Mouse (Mus musculus) kidney, embryonic 16.5 days (tissue): Measurements from ENCODE around the gene Map3k4. TPM values are rescaled to one million over a fixed set of nuclear protein-coding genes. Genes with fewer than 3 reads are reported as not detected.

Experiments used
- ATAC-seq: fragments of 200-750 bp; cut with Nextera tagmentation; 2 replicates; pipeline ENCODE4 v1.8.0; 2017; ENCODE audit warnings: moderate TSS enrichment; ENCODE audit not compliant: low FRiP score, low TSS enrichment
- H3K27ac ChIP-seq: fragments of 300-500 bp; sonication (generic); 2 replicates; pipeline ENCODE4 v1.5.1; 2014; ENCODE audit warnings: low read length
- H3K27me3 ChIP-seq: fragments of 300-500 bp; sonication (generic); 2 replicates; pipeline ENCODE4 v1.6.1; 2014; ENCODE audit warnings: low read length, control low read depth, mixed read lengths; ENCODE audit not compliant: insufficient read depth
- H3K36me3 ChIP-seq: fragments of 300-500 bp; sonication (generic); 2 replicates; pipeline ENCODE4 v1.6.1; 2014; ENCODE audit warnings: low read length, control low read depth, mixed read lengths; ENCODE audit not compliant: insufficient read depth
- H3K4me1 ChIP-seq: fragments of 300-500 bp; sonication (generic); 2 replicates; pipeline ENCODE4 v1.6.1; 2014; ENCODE audit warnings: low read length, control low read depth, mixed read lengths; ENCODE audit not compliant: insufficient read depth
- H3K4me2 ChIP-seq: fragments of 300-500 bp; sonication (generic); replicated peaks from 2 replicates; pipeline ENCODE4 v1.6.1; 2014; ENCODE audit warnings: low read depth, low read length
- H3K4me3 ChIP-seq: fragments of 300-500 bp; sonication (generic); 2 replicates; pipeline ENCODE4 v1.5.1; 2014; ENCODE audit warnings: mild to moderate bottlenecking, low read length
- H3K9ac ChIP-seq: fragments of 300-500 bp; sonication (generic); replicated peaks from 2 replicates; pipeline ENCODE4 v1.6.1; 2014; ENCODE audit warnings: low read length
- H3K9me3 ChIP-seq: fragments of 300-500 bp; sonication (generic); 2 replicates; pipeline ENCODE4 v1.6.1; 2016; ENCODE audit warnings: low read length, control low read depth
- WGBS: fragments of 180-500 bp; shearing (Covaris S2); extraction: QIAGEN DNeasy Blood & Tissue Kit; methylation state at CpG from one replicate; pipeline ENCODE4 v1.1.7; 2014; 5-methylcytosine and 5-hydroxymethylcytosine counted together
- polyA plus RNA-seq: library from polyadenylated mRNA; unstranded; fragments of >200 nt; fragmentation: Nextera tagmentation; extraction: Ambion mirVana; gene quantifications from 2 replicates; pipeline ENCODE4 v1.2.1, GENCODE M21; 2015

Map3k4 gene
- polyA plus RNA-seq, 1 experiment from 2014 or later, result 36.0 TPM

DNA sequence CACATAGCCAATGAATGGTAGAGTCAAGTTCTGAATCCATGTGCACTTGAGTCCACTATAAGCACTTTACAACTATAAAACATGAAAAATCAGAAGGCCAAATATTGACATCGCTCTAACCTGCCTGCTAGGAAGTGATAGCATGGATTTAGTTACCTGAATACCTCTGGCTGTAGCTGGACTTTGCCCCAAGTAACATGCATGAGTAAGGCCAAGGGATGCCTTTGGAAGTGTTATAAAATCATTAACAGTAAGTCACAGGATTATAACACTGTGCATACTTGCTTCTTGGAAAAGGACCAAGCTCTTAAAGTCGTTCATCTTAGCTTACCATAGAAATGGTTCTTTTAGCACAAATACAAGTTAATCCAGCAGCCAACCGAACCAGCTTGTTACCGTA is 18.6 kb upstream of the Map3k4 start:
- H3K27ac ChIP-seq, result peak overlapping the region; percentile 39; the same call in 1 of the 2 replicates
- no peak overlapping the region for H3K9ac ChIP-seq
- no peaks in the 10 kb centered on the region for H3K4me1 ChIP-seq
- no peaks in the 10 kb centered on the region for H3K27me3 ChIP-seq
- no peaks in the 10 kb centered on the region for H3K36me3 ChIP-seq
- H3K9me3 ChIP-seq, result no peaks in the 10 kb centered on the region
- H3K4me3 ChIP-seq, result no peak overlapping the region
- H3K4me2 ChIP-seq, result no peak overlapping the region
- 64% methylated on average over 4 of the region's 4 CpGs for WGBS
- peak; percentile 82 for ATAC-seq

DNA sequence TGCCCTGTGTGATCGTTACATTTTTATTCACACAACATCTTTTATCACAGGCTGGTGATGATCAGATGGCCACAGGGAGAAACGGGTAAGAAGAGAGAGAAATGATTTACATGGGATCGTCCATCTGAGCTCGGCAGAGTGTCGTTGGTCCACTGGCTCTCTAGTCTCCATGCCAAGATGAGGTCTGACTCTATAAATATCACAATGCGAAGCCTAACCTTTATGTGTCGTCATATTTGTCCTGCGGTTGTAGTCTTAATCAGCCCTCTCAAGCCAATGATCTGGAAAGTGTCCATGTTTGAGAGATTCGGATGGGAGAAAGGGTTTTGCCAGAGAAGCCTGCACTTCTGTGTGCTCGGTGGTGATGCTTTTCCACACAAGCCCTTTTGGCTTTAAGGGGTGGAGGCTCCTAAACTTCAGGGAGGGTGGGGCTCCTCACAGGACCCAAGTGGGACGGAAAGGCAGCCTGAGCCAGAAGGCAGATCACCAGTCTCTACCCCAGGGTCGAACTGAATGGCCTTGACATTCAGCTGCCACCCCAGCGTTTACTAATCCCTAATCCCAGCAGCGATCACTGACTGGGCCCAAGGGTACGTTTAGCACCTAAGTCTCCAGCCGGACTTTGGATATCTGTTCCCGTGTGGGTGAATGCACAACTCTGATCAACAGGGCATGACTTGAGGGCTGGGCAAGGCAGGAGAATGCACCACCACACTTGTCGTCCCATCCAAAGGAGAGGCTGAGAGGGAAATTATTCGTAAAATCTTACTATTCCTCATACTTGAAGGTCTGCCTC is 17.7 kb upstream of the Map3k4 start:
- Histone ChIP-seq H3K36me3 (no peaks in the 10 kb centered on the region), H3K4me2 (no peak overlapping the region), H3K27ac (peak overlapping the region; percentile 65; the same call in 1 of the 2 replicates), H3K4me1 (no peaks in the 10 kb centered on the region), H3K27me3 (no peaks in the 10 kb centered on the region), H3K9ac (no peak overlapping the region), H3K9me3 (no peaks in the 10 kb centered on the region), H3K4me3 (no peak overlapping the region)
- peak; percentile 85 for ATAC-seq
- WGBS, result 69% methylated on average over 19 of the region's 19 CpGs

DNA sequence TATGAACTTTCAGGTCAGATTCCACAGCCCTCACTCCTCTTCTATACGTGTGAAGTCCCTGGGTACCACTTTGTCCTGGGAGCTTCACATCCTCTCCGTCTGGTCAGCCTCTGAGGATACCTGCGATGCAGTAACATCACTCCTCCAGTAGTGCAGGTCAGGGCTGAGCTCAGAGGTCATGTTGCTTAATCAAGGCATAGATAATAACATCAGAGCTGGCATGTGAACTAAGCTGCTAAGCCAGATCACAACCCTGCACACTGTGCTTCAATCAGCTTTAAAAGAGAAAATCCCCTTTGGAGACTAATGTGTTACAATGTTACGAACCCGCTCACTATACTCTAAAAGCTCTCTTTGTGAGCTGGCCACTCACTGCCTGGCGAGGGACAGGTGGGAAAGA is 16.5 kb upstream of the Map3k4 start:
- Histone ChIP-seq H3K36me3 (no peaks in the 10 kb centered on the region), H3K27me3 (no peaks in the 10 kb centered on the region), H3K9ac (no peak overlapping the region), H3K9me3 (no peaks in the 10 kb centered on the region), H3K4me3 (no peak overlapping the region), H3K4me2 (no peak overlapping the region), H3K4me1 (no peaks in the 10 kb centered on the region), H3K27ac (no peak overlapping the region)
- no peak for ATAC-seq
- 65% methylated on average over 6 of the region's 6 CpGs for WGBS

DNA sequence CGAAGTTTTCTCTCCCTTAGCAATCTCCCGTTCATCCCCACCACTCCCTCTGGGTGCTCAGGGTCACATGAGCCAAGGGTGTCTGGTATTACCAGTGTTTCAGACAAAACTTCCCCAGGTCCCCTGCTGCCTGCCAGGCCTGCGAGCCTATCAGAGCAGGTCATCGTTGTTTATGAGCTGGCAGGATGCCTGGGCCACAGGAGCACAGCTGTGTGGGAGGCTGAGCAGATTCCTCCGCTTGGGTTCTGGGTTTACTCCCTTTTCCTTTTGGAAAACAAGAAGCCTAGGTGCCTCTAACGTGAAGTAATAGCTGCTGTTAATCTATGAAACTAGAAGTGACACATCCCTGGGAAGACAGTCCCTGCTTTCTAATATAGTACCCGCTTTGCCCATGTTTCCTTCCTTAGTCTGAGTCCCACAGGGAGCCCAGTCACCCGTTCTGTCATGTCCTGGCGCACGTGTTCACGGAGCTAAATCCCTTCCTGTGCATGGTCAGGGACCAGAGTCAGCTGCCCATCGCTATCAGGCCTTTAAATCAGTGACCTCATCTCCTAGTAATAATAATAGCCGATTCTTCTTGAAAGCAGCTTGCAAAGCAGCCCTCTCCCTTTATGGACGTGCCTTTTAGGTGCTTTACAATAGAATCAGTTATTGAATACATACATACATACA is 9.4 kb upstream of the Map3k4 start:
- H3K9ac ChIP-seq, result 0 out of 2 replicates have a peak overlapping the region, but pooled peaks have one; percentile 5
- 6% methylated on average over 14 of the region's 14 CpGs for WGBS
- peak overlapping the region; percentile 30; the same call in 1 of the 2 replicates for H3K27ac ChIP-seq

DNA sequence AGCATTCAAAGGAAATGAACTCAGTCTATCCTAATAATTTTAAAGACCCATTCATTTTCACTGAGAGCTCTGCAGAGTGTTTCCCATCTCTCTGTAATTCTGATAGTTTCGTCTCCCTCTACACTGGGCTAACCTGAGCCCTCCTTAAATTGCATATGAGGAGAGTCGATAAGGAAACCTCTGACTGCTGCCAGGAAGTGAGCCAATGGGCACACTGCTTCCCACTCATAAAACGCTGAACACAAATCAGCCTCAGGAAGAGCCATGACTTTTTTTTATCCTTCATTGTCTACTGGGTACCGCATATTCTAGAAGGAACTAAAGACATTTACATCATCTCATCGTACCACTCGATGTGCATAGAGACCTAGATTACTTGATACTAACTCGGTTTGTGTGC is 1.2 kb upstream of the Map3k4 start:
- 85% methylated on average over 7 of the region's 7 CpGs for WGBS
- H3K27ac ChIP-seq, result no peak overlapping the region
- no peaks in the 10 kb centered on the region for H3K27me3 ChIP-seq
- H3K9ac ChIP-seq, result no peak overlapping the region
- peaks cover 26% of the 10 kb centered on the region for H3K4me1 ChIP-seq
- 0 out of 2 replicates have a peak overlapping the region, but pooled peaks have one; percentile 3 for H3K4me2 ChIP-seq
- H3K36me3 ChIP-seq, result no peaks in the 10 kb centered on the region
- no peak for ATAC-seq
- no peak overlapping the region for H3K4me3 ChIP-seq
- no peaks in the 10 kb centered on the region for H3K9me3 ChIP-seq

More for the DNA sequence above, 9.4 kb upstream of the Map3k4 start:
- peak; percentile 87 for ATAC-seq
- Histone ChIP-seq H3K4me3 (no peak overlapping the region), H3K9me3 (no peaks in the 10 kb centered on the region), H3K27me3 (no peaks in the 10 kb centered on the region), H3K4me1 (peaks cover 16% of the 10 kb centered on the region), H3K4me2 (peak overlapping the region; percentile 10; the same call in 1 of the 2 replicates), H3K36me3 (no peaks in the 10 kb centered on the region)

DNA sequence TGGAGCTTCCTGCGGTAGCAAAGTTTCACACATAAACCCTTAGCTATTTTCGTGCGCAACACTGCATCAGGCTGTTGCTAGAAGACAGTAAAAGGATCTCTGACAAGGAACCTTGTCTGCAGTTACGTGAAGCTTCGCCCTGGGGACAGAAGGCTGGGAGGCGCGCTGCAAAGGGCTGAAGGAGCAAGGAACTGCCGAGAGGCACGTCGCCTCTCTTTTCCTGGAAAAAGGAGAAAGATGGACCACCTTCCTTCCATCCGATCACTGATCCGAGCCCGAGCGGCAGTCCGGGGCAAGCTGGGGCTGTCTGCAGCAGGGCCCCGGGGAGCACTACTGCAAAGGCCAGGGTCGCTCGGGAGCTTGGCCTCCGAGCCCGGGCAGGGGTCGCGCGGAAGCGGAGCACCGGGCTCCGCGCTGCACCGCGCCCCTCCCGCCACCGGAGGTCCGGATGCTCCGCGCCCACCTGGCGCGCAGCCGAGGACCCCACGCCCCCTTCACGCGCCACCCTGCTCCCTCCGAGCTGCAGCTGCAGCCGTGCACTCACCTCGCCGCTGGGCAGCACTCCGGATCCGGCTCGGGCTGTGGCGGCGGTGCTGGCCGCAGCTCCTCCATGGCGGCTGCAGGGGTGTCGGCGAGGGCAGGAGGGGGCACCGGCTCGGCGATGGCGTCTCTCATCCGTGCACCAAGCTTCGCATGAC is 493 bp downstream of the Map3k4 start:
- Histone ChIP-seq H3K4me3 (peak overlapping the region; percentile 90), H3K9me3 (no peaks in the 10 kb centered on the region), H3K27me3 (no peaks in the 10 kb centered on the region), H3K27ac (peak overlapping the region; percentile 97), H3K9ac (peak overlapping the region; percentile 95), H3K36me3 (no peaks in the 10 kb centered on the region), H3K4me1 (peaks cover 28% of the 10 kb centered on the region), H3K4me2 (peak overlapping the region; percentile 83)
- ATAC-seq, result peak; percentile 85
- WGBS, result under 1% methylated on average over 57 of the region's 59 CpGs

DNA sequence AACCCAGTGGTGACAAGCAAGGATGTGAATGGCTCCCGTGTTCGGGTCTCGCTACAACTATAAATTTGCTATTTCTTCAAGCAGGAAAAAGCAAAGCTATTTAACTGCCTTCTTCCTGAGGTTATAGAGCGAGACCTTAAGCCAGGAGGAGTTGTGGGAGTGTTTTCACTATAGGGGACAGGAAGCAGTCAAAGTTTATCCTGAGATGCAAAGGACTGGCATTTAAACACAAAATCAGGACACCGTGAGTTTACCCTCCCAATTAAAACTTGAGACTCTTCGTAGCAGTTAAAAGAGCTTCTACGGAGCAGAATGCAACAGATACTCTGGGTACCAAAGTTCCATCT is 1.0 kb downstream of the Map3k4 start:
- H3K9ac ChIP-seq, result peak overlapping the region; percentile 95
- WGBS, result 1% methylated on average over 7 of the region's 7 CpGs
- peak overlapping the region; percentile 97 for H3K27ac ChIP-seq
- H3K4me3 ChIP-seq, result peak overlapping the region; percentile 90
- H3K27me3 ChIP-seq, result no peaks in the 10 kb centered on the region
- H3K4me2 ChIP-seq, result peak overlapping the region; percentile 83
- H3K9me3 ChIP-seq, result no peaks in the 10 kb centered on the region
- H3K36me3 ChIP-seq, result no peaks in the 10 kb centered on the region
- peaks cover 29% of the 10 kb centered on the region for H3K4me1 ChIP-seq
- no peak for ATAC-seq

DNA sequence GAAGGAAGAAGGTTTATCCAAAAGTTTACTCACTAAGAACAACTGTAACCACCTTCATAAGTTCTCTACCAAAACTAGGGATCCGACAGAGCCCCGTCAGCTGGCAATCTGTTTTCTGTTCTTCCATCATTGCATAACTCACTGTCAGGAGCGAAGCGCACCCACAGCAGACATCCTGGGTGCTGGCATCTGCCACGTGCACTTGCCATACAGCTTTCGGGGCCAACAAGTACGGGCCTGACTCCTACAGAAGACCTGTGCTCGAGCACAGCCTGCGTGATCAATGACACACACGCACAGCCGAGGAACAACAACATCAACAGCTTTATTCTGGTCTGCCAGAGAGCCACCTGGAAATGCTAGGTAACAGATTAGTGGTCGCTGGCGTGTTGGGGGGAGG is 2.3 kb downstream of the Map3k4 start:
- Histone ChIP-seq H3K4me3 (no peak overlapping the region), H3K27ac (no peak overlapping the region), H3K4me1 (peaks cover 27% of the 10 kb centered on the region), H3K9me3 (no peaks in the 10 kb centered on the region), H3K36me3 (no peaks in the 10 kb centered on the region), H3K4me2 (peak overlapping the region; percentile 18; the same call in 1 of the 2 replicates), H3K9ac (no peak overlapping the region), H3K27me3 (no peaks in the 10 kb centered on the region)
- ATAC-seq, result no peak
- WGBS, result 87% methylated on average over 13 of the region's 13 CpGs

DNA sequence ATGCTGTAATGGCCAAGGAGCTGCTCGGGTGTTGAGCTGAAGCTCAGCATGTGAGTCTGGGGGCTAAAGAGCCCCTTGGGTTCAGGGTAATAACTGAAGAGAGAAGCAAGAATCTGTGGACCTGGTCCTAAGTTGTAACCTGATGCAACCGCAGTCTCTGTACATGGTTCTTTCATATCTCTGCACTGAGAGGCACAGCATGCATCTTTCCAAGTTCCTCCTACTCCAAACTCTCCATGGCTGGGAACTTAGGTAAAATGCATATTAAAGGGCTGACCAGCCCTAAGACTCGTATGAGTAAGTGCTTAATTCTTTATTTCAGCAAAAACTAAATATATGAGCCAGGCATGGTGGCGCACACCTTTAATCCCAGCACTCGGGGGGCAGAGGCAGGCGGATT is 6.3 kb downstream of the Map3k4 start:
- ATAC-seq, result no peak

More for the DNA sequence above, 6.3 kb downstream of the Map3k4 start:
- Histone ChIP-seq H3K9ac (no peak overlapping the region), H3K27ac (no peak overlapping the region), H3K4me2 (no peak overlapping the region), H3K27me3 (no peaks in the 10 kb centered on the region), H3K36me3 (no peaks in the 10 kb centered on the region), H3K4me1 (peaks cover 36% of the 10 kb centered on the region), H3K9me3 (no peaks in the 10 kb centered on the region), H3K4me3 (no peak overlapping the region)
- 93% methylated on average over 6 of the region's 6 CpGs for WGBS
